28 mouse cellular contexts compared by ENCODE assay signal in the genomic region with DNA sequence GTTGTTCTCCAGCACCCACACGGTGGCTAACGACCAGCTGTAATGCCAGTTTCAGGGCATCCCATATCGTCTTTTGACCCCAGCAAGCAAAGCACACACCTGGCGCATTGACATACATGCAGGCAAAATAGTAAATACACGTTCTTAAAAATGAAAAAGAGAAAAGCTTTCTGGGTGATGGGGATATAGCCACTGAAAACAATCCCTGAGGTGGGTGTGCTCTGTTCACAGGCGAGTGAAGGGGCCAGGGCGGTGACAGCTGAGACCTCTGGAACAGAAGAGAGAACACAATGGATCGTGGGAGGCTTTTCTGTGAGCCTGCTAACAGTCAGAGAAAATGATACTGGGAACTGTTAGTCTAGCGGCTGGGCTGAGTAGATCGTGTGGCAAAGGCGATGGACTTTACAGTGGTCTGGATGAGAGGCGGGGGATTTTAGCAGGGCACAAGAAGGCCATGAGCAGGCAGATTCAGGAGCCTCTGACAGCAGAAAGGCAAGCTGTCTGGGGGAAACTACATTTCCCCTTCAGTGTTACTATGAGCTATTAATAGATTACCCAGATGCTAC. TPM values are rescaled to one million over a fixed set of nuclear protein-coding genes. Genes with fewer than 3 reads are reported as not detected.
DNase-seq lines count a peak whose midpoint lies in the region; ATAC-seq and TF ChIP-seq lines count a peak whose summit lies in the region.
"Had no signal": no experiment of that assay in that cellular context is flagged by ENCODE, and none has a peak within 500 bp of the region (broad histone marks: within the 10 kb centered on the region; RNA-seq: fewer than 3 reads in every experiment).

No protein-coding gene starts in this region.

- WGBS in heart, embryonic 13.5 days, result 47% methylated on average over 12 of the region's 12 CpGs
- WGBS in intestine, embryonic 14.5 days, result 75% methylated on average over 12 of the region's 12 CpGs
- WGBS in intestine, postnatal 0 days, result 70% methylated on average over 12 of the region's 12 CpGs
- 59% methylated on average over 12 of the region's 12 CpGs for WGBS in olfactory bulb, adult 2 months

- peak overlapping the region; percentile 42 for H3K4me2 ChIP-seq in heart, embryonic 13.5 days
- no peak overlapping the region for H3K4me2 ChIP-seq in intestine, embryonic 14.5 days (ENCODE audit: low read length)
- H3K4me2 ChIP-seq in intestine, postnatal 0 days (replicated peaks; ENCODE audit: low read depth), result no peak overlapping the region
- H3K4me2 ChIP-seq: heart, embryonic 12.5 days; hindbrain, embryonic 12.5 days; limb, embryonic 13.5 days; midbrain, embryonic 13.5 days; neural tube, embryonic 13.5 days had no signal

- H3K4me1 ChIP-seq in heart, embryonic 13.5 days, result peaks cover 9% of the 10 kb centered on the region
- no peaks in the 10 kb centered on the region for H3K4me1 ChIP-seq in intestine, embryonic 14.5 days (replicated peaks; ENCODE audit: control insufficient read depth, insufficient read depth, low read length)
- H3K4me1 ChIP-seq in intestine, postnatal 0 days (replicated peaks; ENCODE audit: control insufficient read depth, insufficient read depth, low read length), result no peaks in the 10 kb centered on the region
- peaks cover 7% of the 10 kb centered on the region for H3K4me1 ChIP-seq in olfactory bulb, adult 2 months (ENCODE audit: control insufficient read depth, insufficient read depth, low read length)
- H3K4me1 ChIP-seq: hindbrain, embryonic 12.5 days; limb, embryonic 13.5 days; midbrain, embryonic 13.5 days; neural tube, embryonic 13.5 days had no signal

- DNase-seq in heart, postnatal 36 days, result no peak
- DNase-seq in intestine, embryonic 14.5 days (ENCODE audit: low spot score), result peak; percentile 15
- peak in 1 of 2 experiments; percentile 31 for DNase-seq in layer of hippocampus, adult 2 months (ENCODE audit: low spot score in 2 of 2)
- DNase-seq in layer of hippocampus, adult 8-10 months (ENCODE audit: low spot score in 2 of 2), result no peak
- DNase-seq: adrenal gland, adult 2 months; adrenal gland, postnatal 36 days; B cell, adult 2 months; cerebellum, adult 18-20 months; cerebellum, postnatal 10 days; gastrocnemius, adult 2 months; kidney, adult 9 months; lung, adult 2 months; lung, postnatal 10 days; thymus, adult 2 months; thymus, postnatal 36 days had no signal

- no peaks in the 10 kb centered on the region for H3K27me3 ChIP-seq in heart, embryonic 13.5 days (replicated peaks)
- H3K27me3 ChIP-seq in intestine, embryonic 14.5 days (replicated peaks; ENCODE audit: control insufficient read depth, insufficient read depth, low read length), result no peaks in the 10 kb centered on the region
- H3K27me3 ChIP-seq in intestine, postnatal 0 days (replicated peaks; ENCODE audit: control insufficient read depth, insufficient read depth, low read length), result no peaks in the 10 kb centered on the region
- H3K27me3 ChIP-seq: heart, embryonic 12.5 days; hindbrain, embryonic 12.5 days; limb, embryonic 13.5 days; midbrain, embryonic 13.5 days; neural tube, embryonic 13.5 days had no signal

- H3K9me3 ChIP-seq in heart, embryonic 13.5 days, result no peaks in the 10 kb centered on the region
- no peaks in the 10 kb centered on the region for H3K9me3 ChIP-seq in intestine, embryonic 14.5 days (ENCODE audit: control insufficient read depth, low read length)
- H3K9me3 ChIP-seq in intestine, postnatal 0 days (ENCODE audit: control insufficient read depth), result no peaks in the 10 kb centered on the region
- H3K9me3 ChIP-seq: heart, embryonic 12.5 days; hindbrain, embryonic 12.5 days; limb, embryonic 13.5 days; neural tube, embryonic 13.5 days had no signal

- TF ChIP-seq POLR2A in olfactory bulb, adult 2 months (IDR thresholded peaks at IDR 0.05; ENCODE audit: insufficient read depth, low read depth, low read length), result no peak

- H3K9ac ChIP-seq in heart, embryonic 13.5 days, result peak overlapping the region; percentile 58; the same call in 1 of the 2 replicates
- no peak overlapping the region for H3K9ac ChIP-seq in intestine, embryonic 14.5 days (ENCODE audit: low read length)
- H3K9ac ChIP-seq in intestine, postnatal 0 days (ENCODE audit: low read depth, low read length), result no peak overlapping the region
- H3K9ac ChIP-seq: heart, embryonic 12.5 days; hindbrain, embryonic 12.5 days; limb, embryonic 13.5 days; liver, embryonic 14.5 days; midbrain, embryonic 13.5 days; neural tube, embryonic 13.5 days had no signal

- no peak overlapping the region for H3K4me3 ChIP-seq in heart, embryonic 13.5 days
- H3K4me3 ChIP-seq in intestine, embryonic 14.5 days (ENCODE audit: low read depth, low read length), result no peak overlapping the region
- no peak overlapping the region for H3K4me3 ChIP-seq in intestine, postnatal 0 days (ENCODE audit: low read depth, low read length)
- no peak overlapping the region; the same call in 1 of the 2 replicates for H3K4me3 ChIP-seq in layer of hippocampus, adult 2 months
- H3K4me3 ChIP-seq in olfactory bulb, adult 2 months (ENCODE audit: insufficient read depth, low read depth, low read length), result no peak overlapping the region
- H3K4me3 ChIP-seq: erythroblast, embryonic 14.5 days; gastrocnemius, adult 2 months; heart, embryonic 12.5 days; hindbrain, embryonic 12.5 days; limb, embryonic 13.5 days; midbrain, embryonic 13.5 days; neural tube, embryonic 13.5 days had no signal

- H3K36me3 ChIP-seq in heart, embryonic 13.5 days, result no peaks in the 10 kb centered on the region
- no peaks in the 10 kb centered on the region for H3K36me3 ChIP-seq in intestine, embryonic 14.5 days (ENCODE audit: control insufficient read depth, insufficient read depth, low read length)
- no peaks in the 10 kb centered on the region for H3K36me3 ChIP-seq in intestine, postnatal 0 days (ENCODE audit: control insufficient read depth, insufficient read depth)
- H3K36me3 ChIP-seq: heart, embryonic 12.5 days; hindbrain, embryonic 12.5 days; limb, embryonic 13.5 days; midbrain, embryonic 13.5 days; neural tube, embryonic 13.5 days had no signal

- no peak for TF ChIP-seq CTCF in intestine, postnatal 0 days (IDR thresholded peaks at IDR 0.05; ENCODE audit: low read depth)
- no peak for TF ChIP-seq CTCF in layer of hippocampus, adult 2 months (conservative IDR thresholded peaks at IDR 0.05)
- TF ChIP-seq CTCF in olfactory bulb, adult 2 months (IDR thresholded peaks at IDR 0.05; ENCODE audit: insufficient read depth, low read depth, low read length), result no peak

- intact Hi-C loops in heart, postnatal 36 days (cut with DNase I), result no loop called here

- no peak for ATAC-seq in heart, embryonic 13.5 days (ENCODE audit: extremely low read depth, insufficient number of reproducible peaks, low FRiP score, low TSS enrichment)
- ATAC-seq in intestine, embryonic 14.5 days (replicated peaks; ENCODE audit: low FRiP score, low TSS enrichment, low read depth), result no peak
- ATAC-seq in intestine, postnatal 0 days, result no peak
- ATAC-seq: activated CD4-positive, CD25-positive, alpha-beta regulatory T cell, adult 4 months; forebrain, embryonic 16.5 days; midbrain, embryonic 13.5 days had no signal

- H3K27ac ChIP-seq in heart, embryonic 13.5 days (replicated peaks), result peak overlapping the region; percentile 58
- H3K27ac ChIP-seq in intestine, embryonic 14.5 days (ENCODE audit: low read depth), result no peak overlapping the region
- H3K27ac ChIP-seq in intestine, postnatal 0 days (ENCODE audit: low read depth, low read length), result no peak overlapping the region
- peak overlapping the region; percentile 58 for H3K27ac ChIP-seq in layer of hippocampus, adult 2 months
- 0 out of 2 replicates have a peak overlapping the region, but pooled peaks have one; percentile 40 for H3K27ac ChIP-seq in olfactory bulb, adult 2 months (ENCODE audit: insufficient read depth, low read depth, low read length)
- H3K27ac ChIP-seq: gastrocnemius, adult 2 months; hindbrain, embryonic 12.5 days; limb, embryonic 13.5 days; liver, embryonic 14.5 days; macrophage; midbrain, embryonic 13.5 days; neural tube, embryonic 13.5 days had no signal

RNA-seq across cellular contexts. Expression of gene Vps45, which starts 14.7 kb away (rescaled TPM):
- 33.6 and 34.9 TPM in 2 replicates for polyA plus RNA-seq in heart, embryonic 13.5 days (2015; fragmentation: Nextera tagmentation; extraction: Ambion mirVana)
- 10 to 100 TPM; 22.3 to 26.0 TPM for total RNA-seq in heart, postnatal 36 days (2021)
- polyA plus RNA-seq in intestine, embryonic 14.5 days (2014; fragmentation: Nextera tagmentation; extraction: Ambion mirVana), result 20.6 and 25.8 TPM in 2 replicates
- polyA plus RNA-seq in intestine, postnatal 0 days (2015; fragmentation: Nextera tagmentation; extraction: Ambion mirVana), result 22.5 and 27.1 TPM in 2 replicates
- 10 to 100 TPM; 45.5 to 48.3 TPM for total RNA-seq in layer of hippocampus, adult 2 months (2021)
- 10 to 100 TPM; 42.9 to 55.4 (median 51.6) TPM for total RNA-seq in layer of hippocampus, adult 8-10 months (2022)
- polyA plus RNA-seq in olfactory bulb, adult 2 months (2012; ENCODE audit: insufficient read depth, insufficient read length, low replicate concordance, missing spikeins), result not detected in 2 replicates

RNA-seq across cellular contexts. Expression of gene Otud7b, which starts 31.3 kb away (rescaled TPM):
- polyA plus RNA-seq in heart, embryonic 13.5 days (2015; fragmentation: Nextera tagmentation; extraction: Ambion mirVana), result 14.9 and 17.2 TPM in 2 replicates
- total RNA-seq in heart, postnatal 36 days (2021), result 10 to 100 TPM; 56.7 to 67.6 TPM
- 14.0 and 14.8 TPM in 2 replicates for polyA plus RNA-seq in intestine, embryonic 14.5 days (2014; fragmentation: Nextera tagmentation; extraction: Ambion mirVana)
- 16.6 and 17.0 TPM in 2 replicates for polyA plus RNA-seq in intestine, postnatal 0 days (2015; fragmentation: Nextera tagmentation; extraction: Ambion mirVana)
- 10 to 100 TPM; 30.1 to 33.4 TPM for total RNA-seq in layer of hippocampus, adult 2 months (2021)
- total RNA-seq in layer of hippocampus, adult 8-10 months (2022), result 10 to 100 TPM; 38.1 to 40.1 (median 38.9) TPM
- not detected in 2 replicates for polyA plus RNA-seq in olfactory bulb, adult 2 months (2012; ENCODE audit: insufficient read depth, insufficient read length, low replicate concordance, missing spikeins)

Comparison
In these comparisons a context has a peak if more than half of its experiments do, and no peak if none do; other contexts are left out.
1. H3K27ac ChIP-seq: peak in heart, embryonic 13.5 days (single experiment), layer of hippocampus, adult 2 months (single experiment) and olfactory bulb, adult 2 months (single experiment); none in intestine, embryonic 14.5 days (single experiment) and intestine, postnatal 0 days (single experiment).
2. RNA of gene Vps45, which starts 14.7 kb away (polyA plus RNA-seq): 33.6 to 34.9 TPM in heart, embryonic 13.5 days, 22.5 to 27.1 TPM in intestine, postnatal 0 days and 20.6 to 25.8 TPM in intestine, embryonic 14.5 days; not detected in olfactory bulb, adult 2 months; every median in the first group is over 10 times any median in the second.
3. RNA of gene Otud7b, which starts 31.3 kb away (polyA plus RNA-seq): 16.6 to 17.0 TPM in intestine, postnatal 0 days, 14.9 to 17.2 TPM in heart, embryonic 13.5 days and 14.0 to 14.8 TPM in intestine, embryonic 14.5 days; not detected in olfactory bulb, adult 2 months; every median in the first group is over 10 times any median in the second.